Mouse (Mus musculus) liver, embryonic 12.5 days (tissue): ENCODE measurements around the gene Olfr1427. TPM values are rescaled to one million over a fixed set of nuclear protein-coding genes. Genes with fewer than 3 reads are reported as not detected.
"Not testable (repeated sequence)": the region's sequence is repeated elsewhere in the genome, so short reads cannot be mapped to it uniquely, and the experiment has no call there.

ENCODE experiments used
- ATAC-seq: fragments of 200-750 bp; cut with Nextera tagmentation; 2 replicates; pipeline ENCODE4 v1.8.0; 2017; ENCODE audit warnings: moderate number of reproducible peaks, mild to moderate bottlenecking, moderate library complexity
- H3K27ac ChIP-seq: fragments of 300-500 bp; sonication (generic); 2 replicates; pipeline ENCODE4 v1.5.1; 2016; ENCODE audit warnings: mild to moderate bottlenecking
- H3K27me3 ChIP-seq: fragments of 300-500 bp; sonication (generic); replicated peaks from 2 replicates; pipeline ENCODE4 v1.6.1; 2016; ENCODE audit warnings: mild to moderate bottlenecking, moderate library complexity
- H3K36me3 ChIP-seq: fragments of 300-500 bp; sonication (generic); 2 replicates; pipeline ENCODE4 v1.6.1; 2016; ENCODE audit warnings: mild to moderate bottlenecking, moderate library complexity
- H3K4me1 ChIP-seq: fragments of 300-500 bp; sonication (generic); 2 replicates; pipeline ENCODE4 v1.6.1; 2016
- H3K4me2 ChIP-seq: fragments of 300-500 bp; sonication (generic); 2 replicates; pipeline ENCODE4 v1.6.1; 2016; ENCODE audit warnings: mild to moderate bottlenecking, moderate library complexity
- H3K4me3 ChIP-seq: fragments of 300-500 bp; sonication (generic); 2 replicates; pipeline ENCODE4 v1.5.1; 2016; ENCODE audit warnings: mild to moderate bottlenecking, moderate library complexity
- H3K9ac ChIP-seq: fragments of 300-500 bp; sonication (generic); 2 replicates; pipeline ENCODE4 v1.6.1; 2016; ENCODE audit warnings: mild to moderate bottlenecking, moderate library complexity
- H3K9me3 ChIP-seq: fragments of 300-500 bp; sonication (generic); replicated peaks from 2 replicates; pipeline ENCODE4 v1.6.1; 2016; ENCODE audit warnings: mild to moderate bottlenecking, moderate library complexity
- WGBS: fragments of 180-500 bp; shearing (Covaris S2); methylation state at CpG from one replicate; pipeline ENCODE4 v1.1.7; 2016; ENCODE audit not compliant: insufficient replicate concordance; 5-methylcytosine and 5-hydroxymethylcytosine counted together
- polyA plus RNA-seq: library from polyadenylated mRNA; unstranded; fragments of >200 nt; fragmentation: Nextera tagmentation; extraction: Ambion mirVana; gene quantifications from 2 replicates; pipeline ENCODE4 v1.2.1, GENCODE M21; 2016

Gene Olfr1427
- not detected in 2 replicates for polyA plus RNA-seq

DNA sequence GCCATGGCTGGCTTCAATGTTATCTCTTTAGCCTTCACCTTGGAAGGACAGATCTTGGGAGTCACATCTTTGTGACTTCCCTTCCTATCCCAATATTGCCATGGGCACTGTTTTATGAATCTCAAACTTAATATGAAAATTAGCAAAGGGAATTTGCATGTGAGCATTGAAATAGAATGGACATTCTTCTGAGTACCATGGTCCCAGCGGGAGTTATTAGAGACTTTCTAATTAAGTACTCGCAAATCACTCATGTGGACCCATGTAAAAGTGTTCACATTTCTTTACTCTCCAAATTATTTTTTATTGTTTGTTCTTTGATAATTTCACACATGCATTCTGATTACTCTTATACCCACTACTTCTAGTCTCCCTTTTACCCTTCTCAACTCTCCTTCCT lies at the start of gene Olfr1427:
Gene Olfr1427, minus strand, starts transcription at position 101 of the 400 bp plus-strand sequence.
- no peak within 1 kb of the TSS for H3K27ac ChIP-seq
- no peak within 1 kb of the TSS for H3K9ac ChIP-seq
- H3K36me3 ChIP-seq = no peaks in the 10 kb centered on the region
- no peaks in the 10 kb centered on the region for H3K9me3 ChIP-seq
- H3K27me3 ChIP-seq = no peaks in the 10 kb centered on the region
- H3K4me3 ChIP-seq = no peak within 1 kb of the TSS
- H3K4me2 ChIP-seq = no peak within 1 kb of the TSS
- no peaks in the 10 kb centered on the region for H3K4me1 ChIP-seq
- WGBS = 79% methylated on average over 2 of the region's 2 CpGs
- ATAC-seq = no peak

GRCm38 (mm10) chr19:12145452-12145851 lies 42.3 kb upstream of the Olfr1427 start:
- Histone ChIP-seq H3K27me3 (no peaks in the 10 kb centered on the region), H3K4me3 (no peak overlapping the region), H3K9ac (no peak overlapping the region), H3K27ac (no peak overlapping the region), H3K4me1 (no peaks in the 10 kb centered on the region), H3K4me2 (no peak overlapping the region), H3K36me3 (no peaks in the 10 kb centered on the region), H3K9me3 (no peaks in the 10 kb centered on the region)
- ATAC-seq = no peak
- WGBS = 77% methylated on average over 3 of the region's 3 CpGs

DNA sequence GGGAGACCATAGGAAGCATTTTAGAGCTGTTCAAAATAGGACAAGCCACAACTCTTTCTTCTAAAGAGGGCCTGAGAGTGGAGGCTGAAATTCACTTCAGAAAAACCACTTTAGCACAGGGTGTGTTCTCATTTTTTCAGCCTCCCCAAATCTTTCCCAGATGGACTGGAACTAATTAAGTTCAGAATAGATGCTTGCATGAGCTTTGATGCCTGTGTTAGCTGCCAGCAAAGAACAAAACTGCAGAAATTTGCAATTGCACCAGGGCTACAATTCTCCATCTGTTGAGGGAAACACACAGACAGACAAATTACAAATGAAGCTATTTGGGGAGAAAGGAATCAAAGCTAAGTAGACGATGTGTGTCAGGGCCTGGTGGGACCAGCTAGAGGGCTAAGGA lies 40.2 kb upstream of the Olfr1427 start:
- no peak overlapping the region for H3K9ac ChIP-seq
- WGBS = 76% methylated on average over 1 of the region's 1 CpGs
- no peak for ATAC-seq
- no peak overlapping the region for H3K4me2 ChIP-seq
- no peaks in the 10 kb centered on the region for H3K27me3 ChIP-seq
- no peak overlapping the region for H3K4me3 ChIP-seq
- no peak overlapping the region for H3K27ac ChIP-seq
- H3K9me3 ChIP-seq = no peaks in the 10 kb centered on the region
- no peaks in the 10 kb centered on the region for H3K4me1 ChIP-seq
- H3K36me3 ChIP-seq = no peaks in the 10 kb centered on the region

DNA sequence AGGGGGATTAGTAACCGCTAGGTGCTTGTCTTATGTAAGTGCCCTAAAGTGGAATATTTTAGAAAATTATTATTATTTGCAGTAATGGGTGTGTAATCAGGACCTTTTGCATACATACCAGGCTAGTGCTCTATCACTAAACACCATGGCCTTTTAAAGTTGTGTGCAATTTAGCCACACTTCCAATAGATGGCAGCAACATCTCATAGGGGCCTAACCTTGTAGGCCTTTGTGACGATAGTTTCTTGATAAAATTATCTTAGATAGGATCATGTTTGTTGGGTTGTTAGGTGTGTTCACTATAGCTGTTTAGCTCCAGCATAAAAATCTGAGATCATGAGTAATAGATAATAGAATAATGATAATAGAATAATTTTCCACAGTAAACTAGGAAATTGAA lies 31.2 kb upstream of the Olfr1427 start:
- no peaks in the 10 kb centered on the region for H3K9me3 ChIP-seq
- H3K4me3 ChIP-seq = no peak overlapping the region
- H3K27me3 ChIP-seq = no peaks in the 10 kb centered on the region
- H3K27ac ChIP-seq = no peak overlapping the region
- H3K36me3 ChIP-seq = no peaks in the 10 kb centered on the region
- ATAC-seq = no peak
- no peaks in the 10 kb centered on the region for H3K4me1 ChIP-seq
- 40% methylated on average over 2 of the region's 2 CpGs for WGBS
- H3K4me2 ChIP-seq = no peak overlapping the region
- no peak overlapping the region for H3K9ac ChIP-seq

DNA sequence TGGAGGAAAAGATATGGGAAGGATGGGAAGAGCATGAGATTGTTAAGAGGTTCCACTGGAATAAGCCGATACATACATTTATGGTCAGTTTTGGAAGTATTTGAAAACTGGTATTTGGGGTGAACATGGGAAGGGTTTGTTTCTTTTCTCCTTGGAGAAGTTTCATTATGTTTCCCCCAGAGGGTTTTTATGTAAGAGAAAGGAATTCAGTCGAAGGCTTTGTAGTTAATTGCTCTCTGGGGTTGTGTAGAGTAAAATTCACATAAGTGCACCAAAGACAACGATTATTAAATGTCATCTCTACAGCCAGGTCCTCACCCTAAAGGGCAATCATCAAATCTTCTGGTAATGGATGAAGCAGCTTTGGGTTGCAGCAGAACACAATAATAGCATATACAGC lies 20.0 kb upstream of the Olfr1427 start, which contains the start of gene Olfr76:
Gene Olfr76, minus strand, starts transcription at position 101 of the 400 bp plus-strand sequence.
- Histone ChIP-seq H3K9me3 (no peaks in the 10 kb centered on the region), H3K27me3 (no peaks in the 10 kb centered on the region), H3K9ac (no peak within 1 kb of the TSS), H3K36me3 (no peaks in the 10 kb centered on the region), H3K27ac (no peak within 1 kb of the TSS), H3K4me3 (no peak within 1 kb of the TSS), H3K4me1 (no peaks in the 10 kb centered on the region), H3K4me2 (no peak within 1 kb of the TSS)
- no peak for ATAC-seq
- 47% methylated on average over 3 of the region's 3 CpGs for WGBS

GRCm38 (mm10) chr19:12116464-12116863 lies 13.3 kb upstream of the Olfr1427 start:
- Histone ChIP-seq H3K27me3 (no peaks in the 10 kb centered on the region), H3K4me3 (no peak overlapping the region), H3K4me2 (no peak overlapping the region), H3K9ac (no peak overlapping the region), H3K4me1 (no peaks in the 10 kb centered on the region), H3K36me3 (no peaks in the 10 kb centered on the region), H3K9me3 (no peaks in the 10 kb centered on the region), H3K27ac (no peak overlapping the region)
- ATAC-seq = no peak
- WGBS = 74% methylated on average over 3 of the region's 3 CpGs

GRCm38 (mm10) chr19:12115797-12116196 lies 12.7 kb upstream of the Olfr1427 start, which contains the start of gene Olfr1428:
TSS of gene Olfr1428 (minus strand) at chr19:12115897.
- H3K4me2 ChIP-seq = no peak within 1 kb of the TSS
- H3K9ac ChIP-seq = no peak within 1 kb of the TSS
- no peaks in the 10 kb centered on the region for H3K27me3 ChIP-seq
- no peak for ATAC-seq
- no peaks in the 10 kb centered on the region for H3K36me3 ChIP-seq
- H3K4me3 ChIP-seq = no peak within 1 kb of the TSS
- H3K9me3 ChIP-seq = no peaks in the 10 kb centered on the region
- H3K4me1 ChIP-seq = no peaks in the 10 kb centered on the region
- 36% methylated on average over 1 of the region's 1 CpGs for WGBS
- H3K27ac ChIP-seq = no peak within 1 kb of the TSS

DNA sequence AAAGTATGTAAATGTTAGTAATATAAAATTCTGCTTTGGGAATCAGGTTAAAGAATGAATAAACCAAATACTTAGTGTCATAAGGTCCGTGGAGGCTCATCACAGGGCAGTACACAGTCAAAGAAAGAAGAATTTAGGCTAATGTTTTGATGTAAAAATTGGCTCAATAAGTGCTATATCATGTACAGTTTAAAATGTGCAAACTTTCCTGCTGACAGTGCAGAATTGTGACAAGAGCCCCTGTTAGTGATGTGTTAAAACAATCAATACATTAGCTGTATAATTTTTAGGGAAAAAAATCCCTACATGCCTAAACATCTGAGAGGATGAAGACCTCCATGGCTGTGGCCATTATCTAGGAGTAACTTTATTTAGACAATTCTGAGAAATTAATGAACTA lies 10.7 kb upstream of the Olfr1427 start:
- no peak for ATAC-seq
- H3K4me3 ChIP-seq = no peak overlapping the region
- no peaks in the 10 kb centered on the region for H3K27me3 ChIP-seq
- WGBS = 34% methylated on average over 1 of the region's 1 CpGs
- no peak overlapping the region for H3K27ac ChIP-seq
- H3K9me3 ChIP-seq = no peaks in the 10 kb centered on the region
- H3K4me1 ChIP-seq = no peaks in the 10 kb centered on the region
- H3K4me2 ChIP-seq = no peak overlapping the region
- H3K36me3 ChIP-seq = no peaks in the 10 kb centered on the region
- H3K9ac ChIP-seq = no peak overlapping the region

- Histone ChIP-seq H3K27me3 (no peaks in the 10 kb centered on the region), H3K9ac (no peak overlapping the region), H3K9me3 (no peaks in the 10 kb centered on the region), H3K4me1 (no peaks in the 10 kb centered on the region), H3K4me3 (no peak overlapping the region), H3K36me3 (no peaks in the 10 kb centered on the region), H3K27ac (no peak overlapping the region), H3K4me2 (no peak overlapping the region)
- no peak for ATAC-seq
- 34% methylated on average over 1 of the region's 1 CpGs for whole genome bisulfite sequencing
Measured at GRCm38 (mm10) chr19:12104541-12104940, 1.4 kb upstream of the Olfr1427 start.

GRCm38 (mm10) chr19:12091913-12092312 lies 11.2 kb downstream of the Olfr1427 start, which contains the start of gene Olfr1426:
TSS of gene Olfr1426 (minus strand) at chr19:12092013.
- Histone ChIP-seq H3K27me3 (no peaks in the 10 kb centered on the region), H3K36me3 (no peaks in the 10 kb centered on the region), H3K4me1 (no peaks in the 10 kb centered on the region), H3K9me3 (no peaks in the 10 kb centered on the region), H3K27ac (no peak within 1 kb of the TSS), H3K4me3 (no peak within 1 kb of the TSS), H3K4me2 (no peak within 1 kb of the TSS), H3K9ac (no peak within 1 kb of the TSS)
- 63% methylated on average over 1 of the region's 1 CpGs for WGBS
- ATAC-seq = no peak

DNA sequence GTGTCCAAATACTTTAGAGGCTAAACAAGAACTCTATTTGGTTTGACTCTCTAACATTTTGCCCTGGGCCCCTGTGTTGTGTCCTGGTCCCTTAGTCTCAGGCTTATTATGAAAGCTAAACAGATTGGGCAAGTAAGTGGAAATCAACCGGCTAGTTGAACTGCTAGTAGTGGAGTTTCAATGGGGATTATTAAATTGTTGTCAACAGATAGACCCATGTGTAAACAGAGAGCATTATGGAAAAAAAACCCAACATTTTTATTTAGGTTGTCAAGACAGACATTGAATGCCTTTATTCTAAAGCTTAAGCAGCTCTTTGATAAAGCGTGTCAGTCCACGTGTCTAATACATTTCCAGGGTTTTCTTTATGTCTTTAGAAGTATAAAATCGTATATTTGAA lies 25.5 kb downstream of the Olfr1427 start, which contains the start of gene Olfr1425:
Gene Olfr1425, minus strand, starts transcription at position 101 of the 400 bp plus-strand sequence.
- not testable (repeated sequence) for H3K4me2 ChIP-seq, H3K9ac ChIP-seq, H3K36me3 ChIP-seq, H3K9me3 ChIP-seq, H3K4me1 ChIP-seq, H3K4me3 ChIP-seq, H3K27me3 ChIP-seq, H3K27ac ChIP-seq, ATAC-seq
- 71% methylated on average over 4 of the region's 4 CpGs for WGBS

- H3K27ac ChIP-seq, H3K4me3 ChIP-seq, H3K27me3 ChIP-seq, H3K9ac ChIP-seq, H3K36me3 ChIP-seq, H3K4me2 ChIP-seq, ATAC-seq, H3K4me1 ChIP-seq, H3K9me3 ChIP-seq: not testable (repeated sequence)
- 45% methylated on average over 1 of the region's 1 CpGs for WGBS
Measured at GRCm38 (mm10) chr19:12069546-12069945, 33.6 kb downstream of the Olfr1427 start.

GRCm38 (mm10) chr19:12067806-12068205 lies 35.3 kb downstream of the Olfr1427 start:
- H3K9ac ChIP-seq, H3K9me3 ChIP-seq, H3K4me3 ChIP-seq, H3K4me1 ChIP-seq, H3K36me3 ChIP-seq, H3K27ac ChIP-seq, H3K27me3 ChIP-seq, ATAC-seq, H3K4me2 ChIP-seq: not testable (repeated sequence)
- 44% methylated on average over 1 of the region's 1 CpGs for WGBS
